Mouse (Mus musculus): ENCODE measurements around the gene Gstp3.
"Not testable (repeated sequence)": the region's sequence is repeated elsewhere in the genome, so short reads cannot be mapped to it uniquely, and the experiment has no call there.

Gstp3 gene

GRCm38 (mm10) chr19:4090446-4090845 is 31.1 kb upstream of the Gstp3 start:
- peak; percentile 51 for DNase-seq (ENCODE audit: low read depth)

DNA sequence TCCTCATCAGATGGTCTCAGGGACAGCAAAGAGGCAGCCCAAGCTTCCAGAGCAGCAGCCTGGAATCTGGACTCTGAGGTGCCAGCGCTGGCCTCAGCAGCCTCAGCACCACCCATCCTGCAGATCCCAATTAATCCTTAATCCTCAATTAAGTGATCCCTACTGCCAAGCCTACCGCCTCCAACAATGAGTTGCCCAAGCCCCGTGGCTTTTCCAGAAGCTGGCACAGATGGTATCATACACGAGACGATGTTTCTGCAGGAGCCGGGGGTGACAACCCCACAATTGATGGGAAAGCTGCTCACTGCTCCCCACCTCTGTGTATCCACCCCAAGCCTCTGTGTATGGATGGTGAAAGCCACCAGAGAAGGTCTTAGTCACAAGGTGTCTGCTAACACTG is 29.8 kb upstream of the Gstp3 start:
- no peak for DNase-seq (ENCODE audit: low read depth)

DNA sequence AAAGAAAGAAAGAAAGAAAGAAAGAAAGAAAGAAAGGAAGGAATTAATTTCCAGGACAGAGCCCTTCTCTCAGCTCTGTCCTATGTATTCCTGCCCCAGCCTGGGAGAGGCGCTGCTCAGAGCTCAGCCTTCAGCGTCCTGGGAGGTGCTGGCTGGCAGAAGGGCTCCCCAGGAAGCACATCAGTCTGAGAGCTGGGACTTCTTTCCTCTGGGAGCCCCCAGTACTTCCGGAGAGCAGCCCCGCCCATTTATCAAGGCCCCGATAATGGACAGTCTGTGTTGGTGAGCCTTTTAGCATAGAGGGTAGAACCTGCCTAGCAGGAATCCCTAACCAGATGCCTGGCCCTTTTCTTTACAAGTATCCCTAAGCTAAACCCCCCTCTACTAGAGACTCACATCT is 28.8 kb upstream of the Gstp3 start:
- DNase-seq (ENCODE audit: low read depth): no peak

- DNase-seq (ENCODE audit: low read depth): no peak
Measured at GRCm38 (mm10) chr19:4087090-4087489, 27.7 kb upstream of the Gstp3 start.

DNA sequence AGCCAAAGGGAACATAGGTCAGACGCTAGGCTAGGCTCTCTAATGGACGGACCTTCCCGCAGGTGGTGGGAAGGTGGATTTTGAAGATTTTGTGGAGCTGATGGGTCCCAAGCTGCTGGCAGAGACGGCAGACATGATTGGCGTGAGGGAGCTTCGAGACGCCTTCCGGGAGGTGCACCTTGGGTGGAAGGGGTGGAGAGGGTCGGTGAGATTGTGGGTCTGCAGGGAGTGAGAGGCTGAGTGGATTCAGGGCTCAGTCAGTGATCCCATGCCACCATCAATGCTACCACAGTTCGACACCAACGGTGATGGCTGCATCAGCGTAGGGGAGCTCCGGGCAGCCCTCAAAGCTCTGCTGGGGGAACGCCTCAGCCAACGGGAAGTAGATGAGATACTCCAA is 26.8 kb upstream of the Gstp3 start:
- no peak for DNase-seq (ENCODE audit: low read depth)

DNA sequence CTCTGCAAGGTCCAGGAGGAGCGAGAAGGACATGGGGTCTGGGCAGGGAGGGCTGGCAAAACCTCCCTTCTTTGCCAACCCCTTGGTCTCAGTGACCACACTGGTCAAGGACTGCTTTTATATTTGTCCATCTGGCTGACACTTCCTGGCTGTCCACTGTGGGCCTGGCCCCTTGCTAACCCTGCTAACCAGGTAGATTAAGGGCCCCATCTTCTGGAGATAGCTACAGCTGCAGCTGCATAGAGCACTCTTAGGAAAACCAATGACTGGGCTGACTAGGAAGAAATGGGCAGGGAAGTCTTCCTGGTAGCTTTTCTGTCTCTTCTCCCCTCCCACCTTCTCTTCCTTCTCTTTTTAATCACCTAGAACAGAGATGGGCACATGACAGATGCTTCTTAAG is 25.6 kb upstream of the Gstp3 start:
- DNase-seq (ENCODE audit: low read depth): peak; percentile 53

DNA sequence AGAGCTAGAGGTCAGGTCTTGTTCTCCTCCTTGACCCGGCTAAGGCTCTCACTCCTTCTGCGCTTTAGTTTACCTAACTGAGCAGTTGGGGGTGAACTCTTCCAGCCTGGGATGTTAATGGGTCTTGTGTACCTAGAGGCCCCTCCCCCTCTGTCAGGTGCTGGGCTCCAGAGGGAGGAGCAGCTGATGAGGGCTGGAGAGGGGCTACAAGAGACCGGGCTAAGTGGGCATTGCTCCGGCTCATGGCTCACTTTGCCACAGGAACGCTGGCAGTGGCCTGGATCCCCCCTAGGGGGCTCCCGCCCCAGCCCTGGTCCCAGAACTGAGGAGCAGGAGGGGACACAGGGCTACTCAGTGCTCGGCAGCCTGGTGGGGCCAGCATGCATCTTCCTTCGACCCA is 24.5 kb upstream of the Gstp3 start:
- DNase-seq (ENCODE audit: low read depth): no peak

- no peak for DNase-seq (ENCODE audit: low read depth)
Measured at GRCm38 (mm10) chr19:4083316-4083715, 23.9 kb upstream of the Gstp3 start.

GRCm38 (mm10) chr19:4082219-4082965 is 23.0 kb upstream of the Gstp3 start:
- no peak for DNase-seq (ENCODE audit: low read depth)

- no peak for DNase-seq (ENCODE audit: low read depth)
Measured at GRCm38 (mm10) chr19:4081394-4081793, 22.0 kb upstream of the Gstp3 start, which contains the start of gene Cabp2. TSS of gene Cabp2 (plus strand) at chr19:4081578.

GRCm38 (mm10) chr19:4080511-4081009 is 21.2 kb upstream of the Gstp3 start:
- peak; percentile 44 for DNase-seq (ENCODE audit: low read depth)

DNA sequence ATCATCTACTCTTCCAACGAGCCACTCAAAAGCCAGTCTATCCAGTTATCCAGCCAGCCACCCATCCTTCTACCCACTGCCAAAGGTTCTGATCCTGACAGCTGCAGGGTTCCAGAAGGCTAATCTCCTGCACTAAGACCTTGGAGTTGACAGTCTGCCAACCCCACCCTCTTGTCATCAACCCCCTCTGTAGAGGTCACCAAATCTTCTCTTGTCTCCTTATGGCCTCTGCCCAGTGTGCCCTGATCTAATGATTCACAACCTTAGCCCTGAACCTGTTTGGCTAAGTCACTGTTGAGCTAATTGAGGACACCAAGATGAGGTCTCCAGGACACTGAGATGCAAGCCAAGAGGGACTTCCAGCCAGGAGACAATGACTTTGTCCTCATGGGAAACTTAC is 20.2 kb upstream of the Gstp3 start:
- DNase-seq (ENCODE audit: low read depth): no peak

DNA sequence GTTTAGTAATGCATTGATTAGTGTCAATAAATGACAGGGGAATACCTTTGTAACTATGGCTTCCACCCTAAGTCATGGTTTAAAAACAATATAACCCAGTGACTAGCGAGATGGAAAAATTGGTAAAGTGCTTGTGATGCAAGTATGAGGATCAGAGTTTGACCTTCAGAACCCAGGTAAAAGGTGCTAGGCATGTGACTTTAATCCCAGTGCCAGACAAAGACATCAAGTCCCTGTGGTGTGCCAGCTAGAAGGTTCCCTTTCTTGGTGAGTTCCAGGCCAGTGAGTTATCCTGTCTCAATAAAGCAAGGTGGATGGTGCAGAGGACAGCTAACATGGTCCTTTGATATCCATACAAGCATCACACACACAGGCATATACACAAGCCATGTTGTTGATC is 16.2 kb upstream of the Gstp3 start:
- no peak for DNase-seq (ENCODE audit: low read depth)

DNA sequence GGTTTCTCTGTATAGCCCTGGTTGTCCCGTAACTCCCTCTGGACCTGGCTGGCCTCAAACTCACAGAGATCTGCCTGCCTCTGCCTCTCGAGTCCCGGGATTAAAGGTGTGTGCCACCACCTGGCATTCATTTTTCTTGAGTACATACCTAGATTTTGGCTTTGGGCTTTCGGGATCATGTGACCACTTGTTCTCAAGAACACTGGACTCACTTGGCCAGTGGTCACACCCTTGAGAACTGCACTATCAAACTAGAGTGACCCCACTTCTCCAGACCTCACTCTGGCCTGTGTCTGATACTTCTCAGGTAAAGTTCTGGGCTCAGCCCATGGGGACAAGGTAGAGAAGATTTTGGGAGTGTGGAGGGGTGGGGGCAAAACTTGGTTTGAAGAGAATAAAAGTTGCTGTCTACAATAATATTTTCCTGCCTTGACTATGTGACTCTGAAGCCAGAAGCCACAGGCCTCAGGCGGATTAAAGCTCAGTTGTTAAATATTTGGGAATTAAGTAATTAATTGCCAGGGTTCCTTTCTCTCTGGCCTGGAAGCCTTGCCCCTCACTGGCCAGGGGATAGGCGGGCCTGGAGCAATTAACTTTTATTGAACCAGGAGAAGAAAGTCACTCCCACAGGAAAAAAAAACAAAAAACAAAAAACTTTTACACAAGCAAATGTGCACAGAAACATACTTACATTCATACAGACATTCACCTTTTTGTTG is 13.5 kb upstream of the Gstp3 start:
- DNase-seq (ENCODE audit: low read depth): no peak

DNA sequence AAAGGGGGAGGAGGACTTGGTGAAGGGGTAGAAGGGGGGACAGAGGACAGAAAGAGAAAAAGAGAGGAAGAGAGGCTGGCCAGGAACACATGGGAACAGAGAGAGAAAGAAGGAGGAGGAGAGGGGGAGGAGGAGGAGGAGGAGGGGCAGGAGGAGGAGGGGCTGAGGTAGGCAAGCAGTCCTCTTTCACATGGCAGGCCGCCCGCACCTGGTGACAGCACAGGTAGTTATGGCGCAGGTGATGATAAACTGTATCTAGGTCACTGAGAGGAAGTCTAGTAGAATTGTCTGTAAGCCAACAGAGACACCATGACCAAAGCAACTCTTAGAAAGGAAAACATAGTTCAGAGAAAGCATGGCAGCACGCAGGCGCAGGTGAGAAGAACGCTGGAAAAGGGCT is 12.0 kb upstream of the Gstp3 start:
- DNase-seq (ENCODE audit: low read depth): no peak

DNA sequence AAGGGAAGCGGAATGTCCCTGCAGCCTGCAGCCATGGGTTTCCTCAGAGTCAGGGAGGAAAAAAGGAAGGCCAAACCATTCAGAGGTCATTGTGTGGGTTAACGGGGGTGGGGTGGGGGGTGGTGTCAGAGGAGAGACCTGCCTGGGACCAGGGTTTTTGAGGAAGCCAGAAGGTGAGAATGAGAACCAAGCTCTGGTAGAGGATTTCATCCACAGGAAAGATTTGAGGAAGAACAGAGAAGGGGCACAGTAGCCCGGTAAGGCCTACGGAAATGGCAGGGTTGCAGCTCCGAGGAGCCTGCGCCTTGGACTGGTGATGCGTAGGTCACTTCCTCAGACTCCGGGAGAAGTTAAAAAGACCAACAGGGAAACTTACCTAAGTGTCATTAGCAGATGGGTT is 11.4 kb upstream of the Gstp3 start:
- no peak for DNase-seq (ENCODE audit: low read depth)

DNA sequence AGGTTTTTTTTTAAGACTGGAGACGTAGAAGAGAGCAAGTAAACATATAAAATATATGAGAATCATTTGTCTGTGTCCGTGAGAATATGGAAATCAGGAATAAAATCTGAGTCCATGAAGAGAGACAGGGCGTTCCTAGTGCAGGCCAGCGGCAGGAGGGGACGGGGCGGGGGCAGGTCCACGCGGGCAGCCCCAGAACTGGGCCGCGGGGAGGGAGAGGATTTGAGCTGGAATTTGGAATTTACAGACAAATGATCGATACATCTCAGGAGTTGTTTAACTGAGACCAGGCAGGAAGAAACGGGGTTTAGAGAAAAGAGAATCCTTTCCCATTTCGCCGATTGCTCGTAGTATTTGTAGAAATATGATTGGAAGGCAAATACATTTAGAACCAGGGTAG is 10.9 kb upstream of the Gstp3 start:
- DNase-seq (ENCODE audit: low read depth): no peak

GRCm38 (mm10) chr19:4068717-4069410 is 9.5 kb upstream of the Gstp3 start:
- no peak for DNase-seq (ENCODE audit: low read depth)

DNA sequence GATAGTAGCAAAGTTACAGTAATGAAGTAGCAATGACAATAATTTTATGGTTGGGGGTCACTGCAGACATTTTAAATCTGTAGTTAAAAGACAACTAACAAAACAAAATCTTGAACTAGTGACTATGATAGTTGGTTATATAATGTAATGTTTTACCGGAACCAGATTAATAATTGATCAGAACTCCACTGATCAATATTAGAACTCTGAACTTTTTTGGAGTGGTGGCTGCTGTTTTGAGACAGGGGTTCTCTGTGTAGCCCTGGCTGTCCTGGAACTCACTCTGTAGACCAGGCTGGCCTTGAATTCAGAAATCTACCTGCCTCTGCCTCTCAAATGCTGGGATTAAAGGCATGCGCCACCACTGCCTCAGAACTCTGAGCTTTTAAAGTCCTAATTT is 8.9 kb upstream of the Gstp3 start:
- not testable (repeated sequence) for DNase-seq (ENCODE audit: low read depth)

GRCm38 (mm10) chr19:4066877-4067276 is 7.5 kb upstream of the Gstp3 start:
- no peak for DNase-seq (ENCODE audit: low read depth)

DNA sequence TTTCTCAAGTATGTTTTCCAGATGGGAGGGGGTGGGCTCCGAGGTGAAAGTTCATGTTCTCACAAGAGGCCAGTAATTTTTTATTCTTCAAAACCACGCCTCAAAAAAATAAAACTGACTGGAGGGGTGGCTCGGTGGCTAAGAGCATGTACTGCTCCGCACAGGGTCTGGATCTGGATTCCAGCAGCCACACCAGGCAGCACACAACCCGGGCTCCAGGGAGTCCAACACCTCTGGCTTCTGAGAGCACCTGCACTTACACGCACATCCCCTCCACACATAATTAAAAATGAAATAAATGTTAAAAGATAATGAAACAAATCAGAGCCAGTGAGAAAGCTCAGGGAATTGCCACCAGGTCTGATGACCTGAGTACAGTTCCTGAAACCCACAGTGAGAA is 6.9 kb upstream of the Gstp3 start:
- peak; percentile 45 for DNase-seq (ENCODE audit: low read depth)

- DNase-seq (ENCODE audit: low read depth): not testable (repeated sequence)
Measured at GRCm38 (mm10) chr19:4064501-4064900, 5.1 kb upstream of the Gstp3 start.

GRCm38 (mm10) chr19:4063357-4063756 is 4.0 kb upstream of the Gstp3 start:
- peak; percentile 60 for DNase-seq (ENCODE audit: low read depth)

Data from 416B (cell line).